Mouse (Mus musculus) lung, adult 2 months (tissue): ENCODE results near the gene Mrpl39. TPM values are rescaled to one million over a fixed set of nuclear protein-coding genes. Genes with fewer than 3 reads are reported as not detected.

Source experiments
- DNase-seq: peaks from one replicate; pipeline ENCODE4 v3.0.0; 2022
- H3K4me1 ChIP-seq: fragments of 200-500 bp; 2 replicates; pipeline ENCODE4 v1.6.1; 2011; ENCODE audit warnings: low read length; ENCODE audit not compliant: control insufficient read depth, insufficient read depth
- H3K4me3 ChIP-seq: fragments of 200-500 bp; replicated peaks from 2 replicates; pipeline ENCODE3; 2011; ENCODE audit warnings: low read depth, mild to moderate bottlenecking, control low read depth, low read length; ENCODE audit errors: extremely low read depth
- CTCF ChIP-seq: fragments of 200-500 bp; IDR thresholded peaks from 2 replicates; pipeline ENCODE4 v1.5.1; 2011; ENCODE audit warnings: mild to moderate bottlenecking, low read length, control low read depth; ENCODE audit not compliant: insufficient read depth
- POLR2A ChIP-seq: fragments of 200-500 bp; IDR thresholded peaks from 2 replicates; pipeline ENCODE4 v1.6.1; 2011; ENCODE audit warnings: low read depth, mild to moderate bottlenecking, control low read depth, low read length, borderline replicate concordance; ENCODE audit errors: extremely low read depth
- WGBS: fragments of 180-500 bp; shearing (Covaris S2); methylation state at CpG from one replicate; pipeline ENCODE4 v1.1.7; 2018; 5-methylcytosine and 5-hydroxymethylcytosine counted together
- polyA plus RNA-seq: library from polyadenylated mRNA; depleted of rRNA; stranded (reverse); fragments of >200 nt; gene quantifications from 2 replicates; pipeline ENCODE4 v1.2.3, GENCODE M21; 2012; rRNA removed

The Mrpl39 gene
- polyA plus RNA-seq, 1 experiment = 12.0 TPM

- Histone ChIP-seq H3K4me1 (no peaks in the 10 kb centered on the region; the same call in 1 of the 2 replicates), H3K4me3 (peak overlapping the region; percentile 57)
- DNase-seq = peak; percentile 23
- TF ChIP-seq CTCF = no peak
- TF ChIP-seq POLR2A = no peak
- WGBS = 17% methylated on average over 39 of the region's 39 CpGs
Measured at GRCm38 (mm10) chr16:84702230-84703128, 33.1 kb downstream of the Mrpl39 start.

- DNase-seq = no peak
Measured at GRCm38 (mm10) chr16:84701041-84701440, 34.5 kb downstream of the Mrpl39 start.

GRCm38 (mm10) chr16:84698708-84699107 is 36.8 kb downstream of the Mrpl39 start:
- no peak overlapping the region for H3K4me3 ChIP-seq
- no peak for DNase-seq
- H3K4me1 ChIP-seq = no peaks in the 10 kb centered on the region; the same call in 1 of the 2 replicates
- TF ChIP-seq CTCF (no peak), POLR2A (no peak)
- WGBS = 43% methylated on average over 6 of the region's 6 CpGs

More at GRCm38 (mm10) chr16:84701041-84701440, 34.5 kb downstream of the Mrpl39 start:
- TF ChIP-seq POLR2A = no peak
- no peak for TF ChIP-seq CTCF
- 85% methylated on average over 5 of the region's 5 CpGs for WGBS
- Histone ChIP-seq H3K4me1 (no peaks in the 10 kb centered on the region; the same call in 1 of the 2 replicates), H3K4me3 (no peak overlapping the region)

- Histone ChIP-seq H3K4me3 (no peak overlapping the region), H3K4me1 (no peaks in the 10 kb centered on the region)
- no peak for DNase-seq
- WGBS = 79% methylated on average over 11 of the region's 11 CpGs
- TF ChIP-seq POLR2A = no peak
- TF ChIP-seq CTCF = no peak
Measured at GRCm38 (mm10) chr16:84696178-84696577, 39.4 kb downstream of the Mrpl39 start.

DNA sequence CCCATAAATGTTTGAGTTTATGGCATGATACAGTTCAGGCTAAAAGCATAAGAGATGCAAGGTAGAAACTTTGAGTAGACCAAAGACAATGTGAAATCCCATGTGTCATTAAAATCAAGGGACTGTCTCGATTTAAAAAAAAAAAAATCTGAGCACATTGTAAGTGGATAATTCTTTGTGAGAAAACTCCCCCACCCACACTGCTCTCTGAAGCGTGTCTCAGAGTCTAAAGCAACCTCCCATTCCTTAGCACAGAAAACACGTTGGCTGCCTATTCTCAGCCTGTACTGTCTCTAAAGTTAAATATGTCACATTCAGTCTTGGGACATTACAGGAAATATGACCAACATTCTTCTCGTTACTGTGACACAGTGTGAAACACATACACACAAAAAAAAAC is 53.6 kb downstream of the Mrpl39 start:
- 68% methylated on average over 4 of the region's 4 CpGs for WGBS
- TF ChIP-seq CTCF = no peak
- no peak for TF ChIP-seq POLR2A
- DNase-seq = no peak
- Histone ChIP-seq H3K4me3 (no peak overlapping the region), H3K4me1 (no peaks in the 10 kb centered on the region)

- H3K4me3 ChIP-seq = no peak overlapping the region
- TF ChIP-seq CTCF (no peak), POLR2A (no peak)
- no peaks in the 10 kb centered on the region for H3K4me1 ChIP-seq
- DNase-seq = no peak
- WGBS = 69% methylated on average over 5 of the region's 5 CpGs
Measured at GRCm38 (mm10) chr16:84680760-84681159, 54.8 kb downstream of the Mrpl39 start.

DNA sequence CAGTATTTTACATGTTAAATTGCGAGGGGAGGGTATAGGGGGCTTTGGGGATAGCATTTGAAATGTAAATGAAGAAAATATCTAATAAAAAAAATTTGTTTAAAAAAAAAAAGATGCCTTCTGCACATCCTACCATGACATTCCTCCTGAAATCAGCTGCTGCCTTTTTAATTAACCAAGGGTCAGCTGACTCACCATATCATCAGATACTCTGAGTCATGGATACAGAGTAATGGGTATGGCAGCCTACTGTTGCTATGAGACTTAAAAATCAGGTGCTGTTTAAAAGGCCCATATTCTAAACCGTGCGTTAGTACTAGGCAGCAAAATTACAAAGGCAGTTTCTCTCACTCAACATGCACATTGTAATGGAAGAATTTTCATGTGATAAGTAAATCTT is 58.2 kb downstream of the Mrpl39 start:
- Histone ChIP-seq H3K4me3 (no peak overlapping the region), H3K4me1 (no peaks in the 10 kb centered on the region)
- no peak for DNase-seq
- 82% methylated on average over 3 of the region's 3 CpGs for WGBS
- no peak for TF ChIP-seq CTCF
- TF ChIP-seq POLR2A = no peak

Other genes starting within 250 kb of the Mrpl39 start
- gene A730009L09Rik, start 220.6 kb downstream of the Mrpl39 start, polyA plus RNA-seq = not detected in 2 replicates
- 13.4 and 16.6 TPM in 2 replicates for gene Jam2, start 38.4 kb upstream of the Mrpl39 start, polyA plus RNA-seq
- gene Gabpa, start 99.2 kb upstream of the Mrpl39 start, polyA plus RNA-seq = 5.2 and 10.7 TPM in 2 replicates
- gene Atp5j, start 99.9 kb upstream of the Mrpl39 start, polyA plus RNA-seq = 117 and 167 TPM in 2 replicates